Mouse (Mus musculus): ENCODE results near the gene Zyx. TPM values are rescaled to one million over a fixed set of nuclear protein-coding genes. Genes with fewer than 3 reads are reported as not detected.

Zyx gene
- total RNA-seq, 2 experiments from 2014 or later: 49.8 to 58.8 TPM

DNA sequence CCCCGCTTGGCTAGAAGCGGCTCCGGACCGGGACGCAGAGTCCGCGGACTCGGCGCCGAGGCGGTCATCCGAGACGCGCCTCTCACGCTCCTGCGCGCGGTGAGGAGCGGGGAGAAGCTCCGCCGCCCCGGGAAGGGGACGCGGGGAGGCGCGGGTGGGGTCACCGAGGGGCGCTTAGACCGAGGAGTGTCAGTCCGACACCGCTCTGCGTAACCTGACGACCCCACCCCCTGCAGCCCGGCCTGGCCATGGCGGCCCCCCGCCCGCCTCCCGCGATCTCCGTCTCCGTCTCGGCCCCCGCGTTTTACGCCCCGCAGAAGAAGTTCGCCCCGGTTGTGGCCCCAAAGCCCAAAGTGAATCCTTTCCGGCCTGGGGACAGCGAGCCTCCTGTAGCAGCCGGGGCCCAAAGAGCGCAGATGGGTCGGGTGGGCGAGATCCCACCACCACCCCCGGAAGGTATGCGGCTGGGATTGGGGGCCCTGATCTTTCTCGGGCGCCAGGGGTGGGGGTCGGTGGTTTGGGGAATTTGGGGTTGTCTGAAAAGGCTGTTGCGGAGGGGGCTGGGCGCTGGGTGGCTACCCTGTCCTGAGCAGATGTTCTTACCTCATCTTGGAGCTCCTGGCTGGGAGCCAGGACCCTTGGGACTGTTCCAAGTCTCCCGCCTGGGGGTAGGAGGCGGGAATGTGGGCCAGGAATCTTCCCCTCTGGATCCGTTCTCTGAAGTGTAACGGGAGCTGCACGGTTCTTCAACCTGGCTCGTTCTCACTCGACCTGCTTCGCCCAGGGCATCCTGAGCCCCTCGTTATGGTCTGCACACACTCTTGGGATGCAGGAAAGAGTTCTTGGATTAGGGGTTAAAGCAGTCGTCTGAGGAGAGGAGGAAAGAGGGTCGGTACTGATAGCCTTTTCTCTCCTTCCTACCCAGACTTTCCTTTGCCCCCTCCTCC is 864 bp downstream of the Zyx start:
- peak; percentile 91 for DNase-seq

DNA sequence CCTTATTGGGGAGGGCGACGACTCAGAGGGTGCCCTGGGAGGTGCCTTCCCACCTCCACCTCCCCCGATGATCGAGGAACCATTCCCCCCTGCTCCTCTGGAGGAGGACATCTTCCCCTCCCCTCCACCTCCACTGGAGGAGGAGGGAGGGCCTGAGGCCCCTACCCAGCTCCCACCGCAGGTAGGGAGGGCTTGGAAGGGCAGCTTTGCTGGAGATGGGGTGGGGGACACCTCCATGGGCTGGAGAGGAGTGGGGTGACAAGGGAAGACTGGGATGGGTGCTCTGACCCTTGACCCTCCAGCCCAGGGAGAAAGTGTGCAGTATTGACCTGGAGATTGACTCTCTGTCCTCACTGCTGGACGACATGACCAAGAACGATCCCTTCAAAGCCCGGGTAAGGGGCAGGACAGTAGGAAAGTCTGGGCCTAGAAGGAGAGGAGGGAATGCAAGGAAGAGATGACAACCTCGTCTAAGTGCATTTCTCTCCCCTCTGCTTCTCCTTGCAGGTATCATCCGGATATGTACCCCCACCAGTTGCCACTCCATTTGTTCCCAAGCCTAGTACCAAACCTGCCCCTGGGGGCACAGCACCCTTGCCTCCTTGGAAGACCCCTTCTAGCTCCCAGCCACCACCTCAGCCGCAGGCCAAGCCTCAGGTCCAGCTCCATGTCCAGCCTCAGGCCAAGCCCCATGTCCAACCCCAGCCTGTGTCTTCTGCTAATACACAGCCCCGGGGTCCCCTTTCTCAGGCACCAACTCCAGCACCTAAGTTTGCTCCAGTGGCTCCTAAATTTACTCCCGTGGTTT is 1.7 kb downstream of the Zyx start:
- no peak for DNase-seq

- DNase-seq: no peak
Measured at GRCm38 (mm10) chr6:42351776-42352485, 2.5 kb downstream of the Zyx start.

GRCm38 (mm10) chr6:42352486-42352846 is 3.0 kb downstream of the Zyx start:
- no peak for DNase-seq

GRCm38 (mm10) chr6:42353180-42353579 is 3.8 kb downstream of the Zyx start:
- DNase-seq: no peak

DNA sequence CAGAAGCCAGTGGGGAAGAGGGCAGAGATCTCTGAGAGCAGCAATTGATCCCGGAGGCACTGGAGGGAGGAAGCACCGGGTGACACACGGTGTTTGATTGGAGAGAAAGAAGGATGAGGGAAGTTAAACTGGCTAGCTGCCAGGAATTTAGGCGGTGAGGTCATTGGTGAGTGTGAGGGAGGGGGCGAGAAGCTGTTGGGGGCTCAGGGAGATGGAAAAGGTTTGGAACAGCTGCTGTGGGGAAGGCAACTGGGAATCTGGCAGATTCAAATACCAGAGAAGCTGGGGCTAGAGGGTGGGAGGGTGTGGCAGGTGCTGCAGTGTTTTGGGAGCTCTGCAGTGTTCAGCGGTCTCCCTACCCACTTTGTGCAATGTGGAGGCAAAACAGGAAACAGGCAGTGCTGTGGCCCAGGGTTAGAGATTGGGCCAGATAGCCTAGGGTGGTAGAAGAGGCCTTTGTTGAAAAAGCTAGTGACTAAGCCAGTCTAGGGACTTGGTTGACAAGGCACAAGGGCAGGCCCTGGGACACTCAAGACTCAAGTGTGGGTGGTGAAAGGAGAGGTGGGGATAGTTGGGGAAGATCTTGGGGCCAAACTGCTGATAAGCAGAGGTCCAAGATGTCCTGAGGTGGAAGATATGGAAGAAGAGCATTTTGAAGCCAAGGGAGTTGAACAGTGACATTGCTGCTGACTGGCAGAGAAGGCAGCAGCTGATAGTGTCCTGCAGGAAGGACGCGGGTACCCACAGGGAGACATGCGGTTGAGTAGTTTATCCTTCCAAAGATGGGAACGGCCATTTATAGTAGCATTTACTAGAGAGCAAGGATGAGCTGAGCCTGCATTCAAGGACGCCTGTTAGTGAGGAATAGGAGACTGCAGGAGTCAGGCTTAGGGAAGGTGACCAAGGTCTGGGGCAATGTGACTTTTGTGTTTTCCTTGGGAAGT is 4.9 kb downstream of the Zyx start:
- no peak for DNase-seq

GRCm38 (mm10) chr6:42355366-42355765 is 5.9 kb downstream of the Zyx start:
- no peak for DNase-seq

GRCm38 (mm10) chr6:42355794-42356600 is 6.6 kb downstream of the Zyx start:
- DNase-seq: no peak

DNA sequence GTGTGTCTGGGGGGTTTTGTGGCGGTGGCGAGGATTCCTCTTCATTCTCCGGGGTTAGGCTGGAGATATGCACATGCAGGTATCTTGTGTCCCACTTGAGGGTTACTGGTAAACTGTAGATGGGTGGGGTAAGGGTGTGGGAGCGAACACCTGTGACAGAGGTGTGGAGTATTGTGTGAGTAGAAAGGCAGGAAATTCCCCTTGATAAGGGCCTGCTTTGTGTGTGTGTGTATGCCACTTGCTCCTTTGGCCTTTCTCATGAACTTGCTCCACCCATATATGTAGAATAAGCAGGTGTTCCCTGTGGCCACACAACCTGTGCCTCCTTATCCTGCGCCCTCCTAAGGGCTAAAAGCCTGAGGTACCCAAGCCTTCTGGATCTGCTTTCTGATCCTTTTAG is 7.5 kb downstream of the Zyx start:
- DNase-seq: no peak

DNA sequence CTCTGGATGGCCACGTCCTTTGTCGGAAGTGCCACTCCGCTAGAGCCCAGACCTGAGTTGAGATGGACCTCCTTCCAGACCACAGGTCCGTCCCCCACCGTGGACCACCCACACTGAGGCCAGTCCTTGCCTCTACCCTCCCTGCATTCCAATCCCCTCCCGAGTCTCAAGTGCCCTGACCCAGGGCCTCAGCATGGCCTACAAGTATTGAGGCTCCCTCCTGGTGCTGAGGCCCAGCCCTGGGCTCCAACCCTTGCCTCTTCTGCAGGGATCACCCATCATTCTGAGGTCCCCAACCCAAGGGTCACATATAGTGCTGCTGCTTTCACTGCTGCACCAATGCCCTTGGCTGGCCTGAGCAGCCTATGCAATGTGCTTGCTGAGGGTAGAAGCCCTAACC is 8.5 kb downstream of the Zyx start:
- DNase-seq: no peak

- no peak for DNase-seq
Measured at GRCm38 (mm10) chr6:42358901-42359300, 9.5 kb downstream of the Zyx start.

DNA sequence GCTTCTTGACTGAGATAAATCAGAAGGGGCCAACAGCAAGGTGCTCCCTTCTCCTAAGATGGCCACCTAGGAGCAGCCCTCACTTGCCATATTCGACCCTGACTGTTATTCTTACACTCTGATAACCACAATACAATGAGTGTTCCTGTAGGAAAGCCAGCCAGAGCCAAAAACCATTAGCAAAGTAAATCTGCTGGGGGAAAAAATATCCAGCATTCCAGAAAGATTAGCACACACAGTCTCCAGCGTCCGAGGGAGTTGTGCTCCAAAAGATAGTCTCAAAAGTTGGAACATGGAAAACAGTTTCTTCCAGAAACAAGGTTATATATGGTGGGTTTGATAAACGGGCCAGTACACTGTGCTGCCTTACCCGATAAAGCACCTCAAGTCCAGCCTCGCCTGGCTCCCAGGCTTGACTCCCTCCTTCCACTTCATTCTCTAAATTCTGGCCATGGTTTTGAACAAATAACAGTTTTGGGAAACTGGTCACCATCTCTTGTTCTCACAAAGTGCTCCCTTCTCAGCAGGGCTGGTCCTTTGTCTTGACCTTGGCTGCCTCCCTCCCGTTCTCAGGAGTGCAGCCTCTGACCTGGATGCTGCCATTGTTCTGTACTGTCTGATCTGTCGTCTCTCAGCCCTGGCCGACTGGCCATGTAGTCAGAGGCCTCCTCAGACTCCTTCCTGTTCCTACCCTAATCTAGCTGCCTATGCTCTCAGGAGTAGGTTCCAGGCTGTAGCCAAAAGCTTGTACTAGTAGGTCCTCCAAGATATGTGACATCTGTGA is 10.1 kb downstream of the Zyx start:
- DNase-seq: no peak

GRCm38 (mm10) chr6:42360231-42360840 is 10.9 kb downstream of the Zyx start:
- no peak for DNase-seq

GRCm38 (mm10) chr6:42361041-42361895 is 11.8 kb downstream of the Zyx start:
- no peak for DNase-seq

DNA sequence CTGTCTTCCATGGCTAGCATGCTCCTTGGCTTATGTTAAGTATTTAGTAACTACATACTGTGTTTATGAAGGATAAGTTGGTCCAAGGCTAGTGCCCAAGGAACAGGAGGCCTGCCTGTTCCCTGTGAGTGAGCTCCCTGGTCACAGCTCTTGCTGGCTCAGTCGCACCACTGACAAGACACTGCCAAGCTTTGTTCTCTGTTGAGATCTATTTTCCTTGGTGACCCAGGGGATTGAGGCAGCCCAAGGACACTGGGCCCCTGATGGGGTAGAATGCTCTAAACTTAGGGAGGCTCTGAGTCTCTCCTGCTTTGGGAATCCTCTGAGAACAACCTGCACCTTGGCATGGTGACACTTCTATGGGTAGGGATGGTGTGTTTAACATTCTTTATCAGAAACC is 12.6 kb downstream of the Zyx start:
- DNase-seq: no peak

DNA sequence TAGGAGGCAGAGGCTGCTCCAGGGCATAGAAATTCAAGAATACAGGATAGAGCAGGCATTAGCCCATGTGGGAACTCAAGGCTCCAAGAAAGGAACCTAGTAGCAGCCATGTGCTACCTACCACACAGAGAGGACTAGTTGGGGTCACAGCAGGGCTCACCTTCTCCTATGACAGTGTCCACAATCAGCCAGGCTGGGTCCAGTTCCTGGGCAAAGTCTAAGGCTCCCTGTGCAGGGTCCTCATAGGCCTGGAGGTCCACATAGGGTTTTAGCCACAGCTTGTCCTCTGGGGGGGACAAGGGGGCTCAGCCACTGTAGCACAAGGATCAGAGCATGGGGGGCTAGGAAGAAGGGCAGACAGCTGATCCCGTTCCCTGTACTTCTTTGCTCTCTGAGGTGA is 13.1 kb downstream of the Zyx start:
- DNase-seq: no peak

GRCm38 (mm10) chr6:42362974-42363373 is 13.5 kb downstream of the Zyx start:
- no peak for DNase-seq

- no peak for DNase-seq
Measured at GRCm38 (mm10) chr6:42364066-42364465, 14.6 kb downstream of the Zyx start.
